Mouse (Mus musculus): ENCODE data around the gene Gpr162.

DNA sequence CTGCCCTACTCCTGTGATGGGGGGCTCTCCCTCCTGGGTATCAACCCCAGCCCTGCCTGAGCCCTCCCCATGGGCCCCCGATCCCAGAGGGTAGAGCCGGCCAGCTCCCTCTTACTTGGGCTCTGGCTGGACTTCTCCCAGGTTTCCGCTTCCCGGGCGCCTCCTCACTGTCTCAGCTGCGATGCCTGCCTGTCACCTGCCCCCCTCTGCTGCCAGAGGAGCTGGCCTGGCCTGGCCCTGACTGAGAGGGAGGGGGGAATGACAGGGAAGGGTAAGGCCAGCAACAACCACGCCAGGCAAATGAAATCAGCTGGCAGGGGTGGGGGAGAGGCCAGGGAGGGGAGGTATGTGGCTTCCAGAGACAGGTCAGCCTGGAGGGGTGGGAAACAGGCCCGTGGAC lies 24.0 kb downstream of the Gpr162 start:
- TF ChIP-seq GATA1 (IDR thresholded peaks at IDR 0.05; ENCODE audit: low read length) (no peak), TAL1 (IDR thresholded peaks at IDR 0.05; ENCODE audit: low read length) (no peak)
